Mouse (Mus musculus) hindbrain, embryonic 10.5 days (tissue): ENCODE measurements around the gene Cpeb4. TPM values are rescaled to one million over a fixed set of nuclear protein-coding genes. Genes with fewer than 3 reads are reported as not detected.
"Not testable (repeated sequence)": the region's sequence is repeated elsewhere in the genome, so short reads cannot be mapped to it uniquely, and the experiment has no call there.

Experiments used
- DNase-seq: peaks from one replicate; pipeline ENCODE4 v3.0.0-alpha.2; 2017; ENCODE audit warnings: low spot score
- H3K27ac ChIP-seq: fragments of 300-500 bp; sonication (generic); 2 replicates; pipeline ENCODE4 v1.5.1; 2016; ENCODE audit warnings: mild to moderate bottlenecking, moderate library complexity
- H3K27me3 ChIP-seq: fragments of 300-500 bp; sonication (generic); 2 replicates; pipeline ENCODE4 v1.6.1; 2016; ENCODE audit warnings: mild to moderate bottlenecking; ENCODE audit not compliant: poor library complexity, insufficient read depth, severe bottlenecking
- H3K36me3 ChIP-seq: fragments of 300-500 bp; sonication (generic); 2 replicates; pipeline ENCODE4 v1.6.1; 2016; ENCODE audit warnings: mild to moderate bottlenecking, moderate library complexity
- H3K4me1 ChIP-seq: fragments of 300-500 bp; sonication (generic); replicated peaks from 2 replicates; pipeline ENCODE4 v1.6.1; 2016; ENCODE audit warnings: mild to moderate bottlenecking
- H3K4me3 ChIP-seq: fragments of 300-500 bp; sonication (generic); 2 replicates; pipeline ENCODE4 v1.5.1; 2016; ENCODE audit warnings: mild to moderate bottlenecking, moderate library complexity
- H3K9me3 ChIP-seq: fragments of 300-500 bp; sonication (generic); 2 replicates; pipeline ENCODE4 v1.6.1; 2016; ENCODE audit warnings: mild to moderate bottlenecking, moderate library complexity
- WGBS: fragments of 180-500 bp; shearing (Covaris S2); methylation state at CpG from one replicate; pipeline ENCODE4 v1.1.7; 2016; 5-methylcytosine and 5-hydroxymethylcytosine counted together
- polyA plus RNA-seq: library from polyadenylated mRNA; unstranded; fragments of >200 nt; fragmentation: Nextera tagmentation; extraction: Ambion mirVana; gene quantifications from 2 replicates; pipeline ENCODE4 v1.2.1, GENCODE M21; 2016

Gene Cpeb4
- polyA plus RNA-seq, 1 experiment from 2014 or later: 6.0 TPM

GRCm38 (mm10) chr11:31974826-31975225, 102.8 kb downstream of the Cpeb4 start:
- whole genome bisulfite sequencing: 64% methylated on average over 8 of the region's 8 CpGs
- Histone ChIP-seq H3K36me3 (no peaks in the 10 kb centered on the region), H3K9me3 (peaks cover 4% of the 10 kb centered on the region), H3K4me3 (no peak overlapping the region), H3K4me1 (0 out of 2 replicates have a peak, but pooled peaks cover 3% of the 10 kb centered on the region), H3K27me3 (no peaks in the 10 kb centered on the region), H3K27ac (no peak overlapping the region)
- no peak for DNase-seq

DNA sequence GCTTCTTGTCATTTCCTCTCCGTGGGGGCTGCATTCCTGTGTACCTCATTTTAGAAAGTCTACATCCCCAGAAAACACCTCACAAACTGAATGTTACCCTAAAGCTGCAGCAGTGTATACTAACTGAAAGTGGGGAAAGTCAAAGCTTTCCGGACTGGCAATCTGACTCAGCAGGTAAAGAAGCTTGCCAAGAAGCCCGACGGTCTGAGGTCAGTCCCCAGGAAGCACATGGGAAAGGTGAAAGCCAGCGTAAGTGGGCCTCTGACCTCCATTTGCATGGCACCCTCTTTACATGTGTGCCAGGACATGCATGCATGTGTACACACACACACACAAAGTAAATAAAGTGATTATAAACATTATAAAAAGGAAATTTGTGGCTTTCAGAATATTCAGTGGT, 103.7 kb downstream of the Cpeb4 start:
- 84% methylated on average over 5 of the region's 5 CpGs for WGBS
- no peak overlapping the region for H3K4me3 ChIP-seq
- H3K4me1 ChIP-seq: 0 out of 2 replicates have a peak, but pooled peaks cover 3% of the 10 kb centered on the region
- H3K27me3 ChIP-seq: no peaks in the 10 kb centered on the region
- DNase-seq: no peak
- H3K36me3 ChIP-seq: no peaks in the 10 kb centered on the region
- peaks cover 12% of the 10 kb centered on the region for H3K9me3 ChIP-seq
- H3K27ac ChIP-seq: no peak overlapping the region

DNA sequence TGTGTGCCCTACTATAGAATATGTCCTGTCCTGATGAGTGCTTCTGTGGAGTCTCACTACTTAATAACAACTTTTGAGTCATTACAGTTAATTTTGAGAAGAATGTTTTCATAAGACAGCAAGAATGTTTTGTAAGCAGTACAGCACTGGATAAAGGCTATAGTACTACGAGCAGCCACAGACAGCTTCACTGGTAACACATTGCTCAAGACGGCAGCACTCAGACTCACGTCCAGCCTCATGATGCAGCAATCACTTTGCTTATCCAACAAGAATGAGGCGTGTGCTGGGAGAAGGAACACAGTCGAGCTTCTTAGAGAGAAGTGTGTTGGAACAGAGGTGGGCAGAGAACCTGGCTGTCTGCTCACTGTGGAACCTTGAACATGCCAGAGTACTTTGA, 104.1 kb downstream of the Cpeb4 start:
- H3K4me1 ChIP-seq: 0 out of 2 replicates have a peak, but pooled peaks cover 3% of the 10 kb centered on the region
- H3K27me3 ChIP-seq: no peaks in the 10 kb centered on the region
- peaks cover 13% of the 10 kb centered on the region for H3K9me3 ChIP-seq
- H3K4me3 ChIP-seq: no peak overlapping the region
- WGBS: 83% methylated on average over 5 of the region's 5 CpGs
- H3K27ac ChIP-seq: no peak overlapping the region
- DNase-seq: no peak
- H3K36me3 ChIP-seq: no peaks in the 10 kb centered on the region

DNA sequence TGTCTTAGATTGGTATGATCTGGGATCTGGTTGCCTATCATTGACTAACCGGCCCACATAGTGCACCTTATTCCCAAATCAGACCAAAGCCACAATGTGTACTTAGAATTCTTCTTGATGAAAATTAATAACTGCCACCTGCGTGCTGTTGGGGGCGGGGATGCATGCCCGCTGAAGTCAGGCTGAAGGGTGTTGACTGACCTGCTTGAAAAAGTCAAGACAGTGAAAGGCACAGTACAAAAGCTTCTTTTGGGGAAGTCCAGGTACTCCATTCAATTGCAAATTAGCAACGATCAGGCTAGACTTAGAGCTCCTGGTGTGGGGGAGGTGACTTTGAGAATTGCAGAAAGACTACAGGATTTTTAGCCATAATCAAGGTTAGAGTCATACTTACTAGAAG, 108.1 kb downstream of the Cpeb4 start:
- not testable (repeated sequence) for H3K4me3 ChIP-seq, H3K27me3 ChIP-seq, H3K27ac ChIP-seq, H3K36me3 ChIP-seq, DNase-seq, H3K4me1 ChIP-seq
- WGBS: 89% methylated on average over 5 of the region's 5 CpGs
- H3K9me3 ChIP-seq: peaks cover 13% of the 10 kb centered on the region

- no peaks in the 10 kb centered on the region for H3K27me3 ChIP-seq
- peaks cover 13% of the 10 kb centered on the region for H3K9me3 ChIP-seq
- H3K27ac ChIP-seq: no peak overlapping the region
- H3K36me3 ChIP-seq: no peaks in the 10 kb centered on the region
- no peaks in the 10 kb centered on the region for H3K4me1 ChIP-seq
- H3K4me3 ChIP-seq: no peak overlapping the region
- WGBS: 92% methylated on average over 7 of the region's 7 CpGs
- no peak for DNase-seq
Observed at GRCm38 (mm10) chr11:31981830-31982229, 109.8 kb downstream of the Cpeb4 start.

DNA sequence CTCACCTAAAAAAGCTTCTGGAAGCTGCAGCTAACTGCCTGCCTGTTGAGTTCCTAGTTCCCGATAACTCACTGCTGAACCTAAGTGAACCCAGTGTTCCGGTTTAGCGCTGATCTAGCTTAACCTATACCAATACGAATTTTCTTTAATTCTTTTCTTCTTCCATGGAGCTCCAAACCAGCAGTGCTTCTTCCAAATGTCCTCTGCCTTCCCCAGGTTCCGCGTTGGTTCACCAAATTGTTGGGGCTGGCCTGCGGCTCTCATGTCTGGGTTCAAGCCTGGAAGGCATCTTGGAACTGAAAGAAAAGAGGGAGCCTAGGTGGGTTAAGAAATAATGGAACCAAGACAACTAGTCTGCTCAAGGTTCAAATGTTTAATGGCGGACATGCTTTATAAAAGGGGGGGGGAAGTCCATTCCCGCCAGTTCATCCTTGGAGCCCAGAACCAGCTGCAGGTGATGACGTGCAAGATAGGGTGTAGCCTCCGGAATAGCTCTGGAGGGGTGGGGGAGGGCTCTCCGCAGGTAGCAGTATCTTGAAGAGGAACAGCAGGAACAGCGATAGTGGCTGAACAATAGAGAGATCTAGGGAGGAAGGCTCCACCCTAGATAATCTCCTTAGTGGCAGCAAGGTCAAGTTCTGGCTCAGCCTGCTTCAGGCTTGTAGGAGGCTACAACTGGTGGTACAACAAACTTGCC, 110.4 kb downstream of the Cpeb4 start:
- H3K27ac ChIP-seq, DNase-seq, H3K4me1 ChIP-seq, H3K4me3 ChIP-seq, H3K27me3 ChIP-seq, H3K36me3 ChIP-seq: not testable (repeated sequence)
- WGBS: 83% methylated on average over 13 of the region's 13 CpGs
- H3K9me3 ChIP-seq: peaks cover 13% of the 10 kb centered on the region

DNA sequence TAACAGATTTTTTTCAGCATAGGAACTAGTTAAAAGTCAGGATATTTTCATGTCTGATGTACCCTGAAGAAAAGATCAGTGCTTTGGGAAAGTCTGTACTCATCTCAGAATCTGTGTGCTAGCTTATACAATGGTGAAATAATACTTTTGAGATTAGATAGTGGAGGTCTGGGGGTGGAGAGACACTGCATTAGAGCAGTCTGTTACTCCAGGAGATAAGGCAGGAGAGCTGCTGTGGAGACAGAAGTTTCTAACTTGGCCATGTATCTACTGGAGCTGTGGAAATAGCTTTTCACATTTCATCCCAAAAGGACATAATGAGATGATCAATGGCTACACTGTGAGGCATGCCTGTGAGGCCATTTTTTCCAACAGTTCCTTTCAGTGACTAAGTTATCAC, 111.2 kb downstream of the Cpeb4 start:
- H3K4me3 ChIP-seq: no peak overlapping the region
- no peaks in the 10 kb centered on the region for H3K36me3 ChIP-seq
- H3K9me3 ChIP-seq: peaks cover 13% of the 10 kb centered on the region
- no peak overlapping the region for H3K27ac ChIP-seq
- H3K27me3 ChIP-seq: no peaks in the 10 kb centered on the region
- H3K4me1 ChIP-seq: no peaks in the 10 kb centered on the region
- DNase-seq: no peak

GRCm38 (mm10) chr11:31984786-31985185, 112.8 kb downstream of the Cpeb4 start:
- Histone ChIP-seq H3K4me3 (no peak overlapping the region), H3K27ac (no peak overlapping the region), H3K4me1 (no peaks in the 10 kb centered on the region), H3K9me3 (peaks cover 10% of the 10 kb centered on the region), H3K27me3 (no peaks in the 10 kb centered on the region), H3K36me3 (no peaks in the 10 kb centered on the region)
- 79% methylated on average over 2 of the region's 2 CpGs for WGBS
- DNase-seq: no peak

Other genes with a start within 250 kb of the Cpeb4 start
- 123 and 136 TPM in 2 replicates for gene Bod1, start 200.3 kb upstream of the Cpeb4 start, polyA plus RNA-seq
- 0.10 and 0.20 TPM in 2 replicates for gene 4930524B15Rik, start 93.4 kb downstream of the Cpeb4 start, polyA plus RNA-seq
- 26.5 and 76.8 TPM in 2 replicates for gene Nsg2, start 128.3 kb downstream of the Cpeb4 start, polyA plus RNA-seq